Mouse (Mus musculus) heart, postnatal 25 days (tissue): Measurements from ENCODE around the gene Gna15. TPM values are rescaled to one million over a fixed set of nuclear protein-coding genes. Genes with fewer than 3 reads are reported as not detected.

Source experiments
- DNase-seq: peaks from one replicate; pipeline ENCODE4 v3.0.0; 2022; ENCODE audit warnings: low spot score
- intact Hi-C: fragments of 180-260 bp; cut with DNase I; formaldehyde crosslinking; loops from one replicate; pipeline ENCODE4 v1.15.1; 2025
- total RNA-seq, 2 experiments: library from RNA; stranded (reverse); gene quantifications; 2 replicates each; pipeline ENCODE4 v1.2.3; 2021

The Gna15 gene
- total RNA-seq, 2 experiments from 2014 or later: 0.81 to 1.0 TPM

- no peak for DNase-seq
- intact Hi-C loops: no loop called here
Measured at GRCm38 (mm10) chr10:81557491-81557890, 33.5 kb upstream of the Gna15 start.

DNA sequence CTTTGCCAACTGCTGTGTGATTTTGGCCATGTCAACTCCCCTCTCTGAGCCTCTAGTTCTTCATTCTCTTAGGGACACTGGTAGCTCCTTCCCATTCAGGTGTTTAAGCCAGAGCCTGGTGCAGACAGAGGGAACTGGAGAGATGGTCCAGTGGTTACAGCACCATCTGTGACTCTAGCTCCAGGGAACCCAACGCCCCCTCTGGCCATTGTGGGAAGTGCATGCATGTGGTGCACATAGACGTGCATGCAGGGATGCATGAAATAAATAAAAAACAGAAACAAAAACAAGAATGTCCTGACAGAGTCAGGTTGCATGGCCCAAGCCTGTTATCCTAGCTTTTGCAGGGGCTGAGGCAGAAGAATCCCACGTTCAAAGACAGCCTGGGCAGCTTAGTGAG is 32.3 kb upstream of the Gna15 start:
- no peak for DNase-seq
- intact Hi-C loops: no loop called here

- no peak for DNase-seq
- intact Hi-C loops: loop anchor here (5.0 kb wide), 1 partner anchor 37 kb away; no protein-coding TSS in a partner anchor
Measured at GRCm38 (mm10) chr10:81553807-81554755, 30.1 kb upstream of the Gna15 start.

GRCm38 (mm10) chr10:81553232-81553631 is 29.2 kb upstream of the Gna15 start:
- intact Hi-C loops: loop anchor here (5.0 kb wide), 1 partner anchor 36 kb away; no protein-coding TSS in a partner anchor
- DNase-seq: no peak

DNA sequence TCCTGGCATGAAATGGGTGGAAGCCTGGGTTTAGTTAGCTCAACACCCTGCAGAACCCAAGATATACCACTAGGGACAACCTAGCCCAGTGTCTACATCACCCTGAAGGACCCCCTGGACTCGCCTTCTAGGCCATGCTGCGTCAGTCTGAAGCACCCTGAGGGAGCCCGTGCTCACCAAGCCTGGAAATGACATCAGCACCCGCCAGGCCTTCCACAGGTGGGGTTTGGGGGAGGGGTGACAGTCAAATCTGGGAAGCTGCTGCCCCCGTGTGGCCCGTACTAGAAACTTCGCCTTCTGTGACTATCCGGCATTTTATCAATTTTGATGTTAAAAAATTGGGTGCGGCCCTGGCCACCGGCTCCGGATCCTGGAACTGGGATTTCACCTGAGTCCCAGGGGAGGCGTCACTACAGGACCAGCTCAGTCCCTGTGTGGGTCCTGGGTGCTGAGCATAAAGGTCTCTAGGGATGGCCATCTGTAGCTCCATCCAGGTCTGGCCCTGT is 27.6 kb upstream of the Gna15 start:
- peak; percentile 71 for DNase-seq
- intact Hi-C loops: loop anchor here (1.0 to 5.0 kb wide), 2 partner anchors 34 to 47 kb away; no protein-coding TSS in a partner anchor

- intact Hi-C loops: loop anchor here (5.0 kb wide), 1 partner anchor 33 kb away; no protein-coding TSS in a partner anchor
- DNase-seq: no peak
Measured at GRCm38 (mm10) chr10:81550257-81550656, 26.2 kb upstream of the Gna15 start.

DNA sequence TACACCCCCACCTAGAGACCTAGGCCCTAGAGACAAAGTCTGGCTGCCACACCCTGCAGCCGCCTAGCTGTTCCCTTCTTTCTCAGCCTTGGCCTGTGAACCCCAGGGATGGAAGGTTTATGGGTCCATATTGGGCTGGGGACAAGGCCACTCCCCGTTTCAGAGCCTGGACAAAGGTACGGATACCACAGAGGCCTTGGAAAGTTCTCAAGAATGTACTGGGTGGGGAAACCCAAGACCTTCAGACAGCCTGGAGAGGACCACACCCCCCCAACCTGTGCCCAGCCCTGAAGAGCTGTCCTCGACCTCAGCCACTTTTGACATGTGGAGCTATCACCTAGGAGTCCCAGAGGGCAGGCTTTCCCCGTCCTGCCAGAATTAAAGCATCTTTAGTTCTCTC is 24.9 kb upstream of the Gna15 start:
- intact Hi-C loops: no loop called here

GRCm38 (mm10) chr10:81546788-81547571 is 23.0 kb upstream of the Gna15 start:
- intact Hi-C loops: no loop called here
- DNase-seq: no peak

More for the DNA sequence above, 24.9 kb upstream of the Gna15 start:
- DNase-seq: no peak

- DNase-seq: no peak
- intact Hi-C loops: no loop called here
Measured at GRCm38 (mm10) chr10:81546332-81546731, 22.3 kb upstream of the Gna15 start.

- intact Hi-C loops: no loop called here
Measured at GRCm38 (mm10) chr10:81545161-81545747, 21.2 kb upstream of the Gna15 start, which contains the start of gene Gna11. Gene Gna11, minus strand, starts transcription at chr10:81545190.

GRCm38 (mm10) chr10:81544296-81545160 is 20.5 kb upstream of the Gna15 start:
- no peak for DNase-seq
- intact Hi-C loops: loop anchor here (5.0 kb wide), 1 partner anchor 137 kb away; no protein-coding TSS in a partner anchor

More at GRCm38 (mm10) chr10:81545161-81545747, 21.2 kb upstream of the Gna15 start, which contains the start of gene Gna11:
- DNase-seq: peak; percentile 99

GRCm38 (mm10) chr10:81543633-81544032 is 19.6 kb upstream of the Gna15 start:
- no peak for DNase-seq
- intact Hi-C loops: loop anchor here (5.0 kb wide), 1 partner anchor 136 kb away; no protein-coding TSS in a partner anchor

DNA sequence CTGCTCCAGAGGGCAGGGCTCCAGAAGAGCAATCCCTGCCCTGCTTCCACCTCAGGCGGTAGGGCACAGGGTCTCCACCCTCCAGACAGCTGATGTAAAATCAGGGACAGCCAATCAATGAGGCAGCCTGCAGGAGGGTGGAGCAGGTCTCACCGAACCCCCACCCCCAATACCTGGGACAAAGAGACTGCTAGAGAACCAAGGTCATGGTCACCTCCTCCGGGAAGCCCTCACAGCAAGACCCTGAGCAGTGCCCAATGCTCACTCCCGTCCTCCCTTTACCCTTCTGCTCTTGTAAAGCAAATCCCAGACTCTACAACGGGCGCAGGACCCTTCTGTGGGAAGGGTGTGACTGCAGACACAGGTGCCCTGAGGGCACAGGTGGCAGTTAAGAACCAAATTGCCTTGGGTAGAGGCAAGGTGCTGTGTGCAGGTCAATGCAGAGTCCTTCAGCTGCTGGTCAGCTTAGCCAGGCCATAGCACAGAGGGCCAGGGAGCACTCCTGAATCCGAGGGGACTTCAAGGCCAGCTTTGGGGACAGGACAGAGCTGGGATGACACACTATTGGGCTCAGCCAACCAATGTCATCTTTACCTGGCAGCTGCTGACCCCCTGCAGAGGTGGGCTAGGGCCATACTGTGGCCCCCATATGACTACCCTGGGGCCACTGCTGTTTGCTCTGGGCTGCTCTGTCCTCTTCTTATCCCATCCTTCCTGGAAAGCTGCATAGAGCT is 18.9 kb upstream of the Gna15 start:
- intact Hi-C loops: loop anchor here (5.0 kb wide), 1 partner anchor 136 kb away; no protein-coding TSS in a partner anchor
- DNase-seq: no peak

GRCm38 (mm10) chr10:81541803-81542202 is 17.8 kb upstream of the Gna15 start:
- DNase-seq: peak; percentile 73
- intact Hi-C loops: loop anchor here (5.0 kb wide), 1 partner anchor 135 kb away; no protein-coding TSS in a partner anchor

- intact Hi-C loops: loop anchor here (5.0 kb wide), 1 partner anchor 134 kb away; no protein-coding TSS in a partner anchor
- no peak for DNase-seq
Measured at GRCm38 (mm10) chr10:81541363-81541762, 17.3 kb upstream of the Gna15 start.

DNA sequence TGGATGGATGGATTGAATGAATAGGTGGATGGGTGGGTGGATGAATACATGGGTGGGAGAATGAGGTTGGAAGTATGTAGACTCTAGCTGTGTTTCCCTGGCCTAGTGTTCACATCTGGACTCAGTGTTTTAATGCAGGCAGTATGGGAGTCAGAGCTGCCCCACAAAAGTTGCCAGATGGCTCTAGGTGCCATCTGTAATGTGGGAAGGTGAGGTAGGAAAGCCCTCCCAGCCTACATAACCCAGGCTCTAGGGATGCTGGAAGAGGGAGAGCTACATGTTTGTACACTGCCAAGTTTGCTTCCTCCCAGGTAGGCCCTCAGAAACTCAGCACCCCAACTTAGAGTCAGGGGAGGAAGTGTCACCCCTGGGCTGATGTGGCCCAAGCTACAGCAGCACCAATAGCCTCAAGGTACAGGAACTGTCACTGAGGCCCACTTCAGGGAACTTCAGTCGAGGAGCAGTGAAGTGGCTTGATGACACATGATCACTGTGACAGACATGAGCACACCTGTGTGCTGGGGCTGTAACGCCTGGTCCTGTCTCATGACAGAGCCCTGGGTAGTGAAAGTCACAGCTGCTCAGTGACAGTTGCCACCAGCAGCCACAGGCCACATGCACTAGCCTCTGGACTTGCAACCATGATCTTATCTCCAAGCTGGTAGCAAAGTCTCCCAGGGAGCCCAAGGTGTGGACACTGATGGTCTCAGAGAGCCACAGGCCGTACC is 14.5 kb upstream of the Gna15 start:
- intact Hi-C loops: no loop called here
- no peak for DNase-seq

DNA sequence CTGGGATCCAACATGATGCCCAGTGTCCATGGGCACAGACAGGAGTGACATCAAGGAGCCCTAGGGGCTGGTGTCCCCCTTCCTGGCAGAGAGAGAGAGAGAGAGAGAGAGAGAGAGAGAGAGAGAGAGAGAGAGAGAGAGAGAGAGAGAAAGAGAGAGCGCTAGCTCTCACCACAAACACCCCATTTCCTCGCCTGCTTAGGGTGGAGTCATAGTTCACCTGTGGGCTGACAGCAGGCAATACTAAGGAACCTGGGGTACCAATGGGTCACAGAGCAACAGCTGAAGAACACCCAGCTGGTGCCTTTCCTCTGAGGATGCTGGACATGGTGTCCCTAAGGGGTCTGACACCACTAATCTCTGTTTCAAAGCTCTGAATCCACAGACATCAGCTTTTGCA is 13.4 kb upstream of the Gna15 start:
- intact Hi-C loops: no loop called here
- DNase-seq: no peak
